Mouse (Mus musculus) heart, adult 2 months (tissue): Measurements from ENCODE around the gene Cbx7. TPM values are rescaled to one million over a fixed set of nuclear protein-coding genes. Genes with fewer than 3 reads are reported as not detected.
"Not testable (repeated sequence)": the region's sequence is repeated elsewhere in the genome, so short reads cannot be mapped to it uniquely, and the experiment has no call there.

Experiments used
- DNase-seq, 2 experiments: peaks; one replicate each; pipeline ENCODE4 v3.0.0; 2021
- H3K27ac ChIP-seq: fragments of 200-600 bp; 2 replicates; pipeline ENCODE4 v1.8.1; 2022
- H3K27me3 ChIP-seq: fragments of 200-500 bp; 2 replicates; pipeline ENCODE4 v1.6.1; 2012; ENCODE audit warnings: mild to moderate bottlenecking, low read length, inconsistent platforms, mixed read lengths; ENCODE audit not compliant: control insufficient read depth, insufficient read depth
- H3K36me3 ChIP-seq: fragments of 200-500 bp; 2 replicates; pipeline ENCODE4 v1.6.1; 2012; ENCODE audit warnings: low read length, inconsistent platforms; ENCODE audit not compliant: control insufficient read depth, insufficient read depth
- H3K4me1 ChIP-seq: fragments of 200-500 bp; 2 replicates; pipeline ENCODE4 v1.6.1; 2011; ENCODE audit warnings: low read length; ENCODE audit not compliant: control insufficient read depth, insufficient read depth
- H3K4me3 ChIP-seq: fragments of 200-600 bp; 2 replicates; pipeline ENCODE4 v1.8.1; 2022
- H3K79me2 ChIP-seq: fragments of 200-500 bp; replicated peaks from 2 replicates; pipeline ENCODE4 v1.6.1; 2012; ENCODE audit warnings: mild to moderate bottlenecking, inconsistent platforms, low read length, moderate library complexity, mixed read lengths; ENCODE audit not compliant: control insufficient read depth, insufficient read depth
- H3K9ac ChIP-seq: fragments of 200-500 bp; 2 replicates; pipeline ENCODE4 v1.6.1; 2012; ENCODE audit warnings: low read depth, mild to moderate bottlenecking, control low read depth, inconsistent platforms, low read length, mixed read lengths
- CTCF ChIP-seq: fragments of 200-600 bp; IDR thresholded peaks from 2 replicates; pipeline ENCODE4 v1.8.1; 2022; ENCODE audit warnings: antibody characterized with exemption, mild to moderate bottlenecking, moderate library complexity
- EP300 ChIP-seq: fragments of 200-500 bp; IDR thresholded peaks from 2 replicates; pipeline ENCODE4 v1.6.1; 2011; ENCODE audit warnings: low read depth, low read length, control low read depth; ENCODE audit not compliant: insufficient read depth
- POLR2A ChIP-seq: fragments of 200-500 bp; IDR thresholded peaks from 2 replicates; pipeline ENCODE4 v1.6.1; 2011; ENCODE audit warnings: mild to moderate bottlenecking, low read depth, low read length, control low read depth; ENCODE audit not compliant: insufficient read depth
- WGBS: fragments of 180-500 bp; shearing (Covaris S2); methylation state at CpG from one replicate; pipeline ENCODE4 v1.1.7; 2018; 5-methylcytosine and 5-hydroxymethylcytosine counted together
- intact Hi-C: fragments of 180-260 bp; cut with DNase I; formaldehyde crosslinking; loops from one replicate; pipeline ENCODE4 v1.15.1; 2025
- polyA plus RNA-seq: library from polyadenylated mRNA; depleted of rRNA; stranded (reverse); fragments of >200 nt; gene quantifications from 2 replicates; pipeline ENCODE4 v1.2.3, GENCODE M21; 2012
- total RNA-seq, 2 experiments: library from RNA; stranded (reverse); gene quantifications; 2 replicates each; pipeline ENCODE4 v1.2.3; 2021

Gene Cbx7
- total and polyA plus RNA-seq, 3 experiments: 18.9 to 21.7 (median 21.4) TPM

DNA sequence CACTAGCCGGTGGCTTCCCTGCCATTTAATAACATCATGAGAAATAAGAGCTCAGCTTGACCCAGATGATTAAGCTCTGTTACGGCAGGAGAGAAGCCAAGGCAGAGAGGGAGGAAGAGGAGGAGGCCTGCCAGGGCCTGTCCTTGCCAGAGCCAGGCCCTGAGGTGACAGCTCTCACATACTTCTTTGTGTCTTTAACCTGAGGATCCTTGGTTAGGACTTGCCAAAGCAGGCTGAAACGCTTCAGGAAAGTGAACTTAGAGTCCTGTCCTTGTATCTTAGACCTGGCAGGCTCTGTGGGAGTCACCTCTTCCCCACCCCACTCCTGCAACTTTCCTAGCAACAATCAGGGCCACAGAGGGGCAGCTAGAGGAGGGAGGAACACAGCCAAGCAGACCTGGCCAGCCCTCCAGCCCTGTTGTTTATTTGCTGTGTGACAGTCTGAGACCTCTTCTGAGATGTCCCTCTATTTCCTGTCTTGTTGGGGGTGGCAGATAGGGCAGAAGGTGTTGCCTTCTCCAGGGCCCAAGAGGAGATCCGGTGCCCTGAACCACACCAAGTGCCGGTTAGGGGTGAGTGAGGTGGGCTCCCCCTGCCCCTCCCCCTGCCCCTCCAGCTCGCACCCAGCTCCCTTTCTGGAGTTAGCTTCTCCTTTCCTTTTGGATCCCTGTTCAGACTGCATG, 71.0 kb downstream of the Cbx7 start:
- 67% methylated on average over 6 of the region's 6 CpGs for WGBS
- H3K9ac ChIP-seq: no peak overlapping the region
- no peaks in the 10 kb centered on the region for H3K79me2 ChIP-seq
- TF ChIP-seq EP300 (no peak), POLR2A (no peak), CTCF (no peak)
- H3K4me3 ChIP-seq: no peak overlapping the region
- H3K4me1 ChIP-seq: peaks cover 8% of the 10 kb centered on the region
- no peak for DNase-seq
- intact Hi-C loops: no loop called here
- no peak overlapping the region for H3K27ac ChIP-seq
- H3K27me3 ChIP-seq: no peaks in the 10 kb centered on the region
- peaks cover 5% of the 10 kb centered on the region for H3K36me3 ChIP-seq

DNA sequence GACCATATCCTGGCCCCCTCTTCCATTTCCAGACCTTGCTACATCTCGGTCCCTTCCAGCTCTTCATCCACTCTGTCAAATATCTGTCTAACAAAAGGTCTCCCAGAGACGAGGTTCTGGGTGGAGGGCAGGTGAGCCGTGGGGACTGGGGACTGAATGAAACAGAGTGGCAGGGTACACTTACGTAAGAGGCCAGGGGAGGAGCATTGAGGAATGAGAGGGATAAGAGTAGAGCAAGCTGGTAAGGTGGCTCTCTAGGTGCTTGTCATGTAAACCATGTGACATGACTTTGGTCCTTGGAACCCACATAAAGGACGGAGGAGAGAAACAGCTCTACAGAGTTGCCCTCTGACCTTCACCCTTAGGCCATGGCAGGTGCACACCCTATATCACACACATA, 71.9 kb downstream of the Cbx7 start:
- no peak for DNase-seq
- Histone ChIP-seq H3K79me2 (no peaks in the 10 kb centered on the region), H3K4me3 (no peak overlapping the region), H3K27me3 (no peaks in the 10 kb centered on the region), H3K4me1 (peaks cover 11% of the 10 kb centered on the region), H3K27ac (no peak overlapping the region), H3K36me3 (peaks cover 7% of the 10 kb centered on the region), H3K9ac (no peak overlapping the region)
- no peak for TF ChIP-seq CTCF
- TF ChIP-seq POLR2A: no peak
- TF ChIP-seq EP300: no peak
- intact Hi-C loops: no loop called here
- 87% methylated on average over 5 of the region's 5 CpGs for WGBS

DNA sequence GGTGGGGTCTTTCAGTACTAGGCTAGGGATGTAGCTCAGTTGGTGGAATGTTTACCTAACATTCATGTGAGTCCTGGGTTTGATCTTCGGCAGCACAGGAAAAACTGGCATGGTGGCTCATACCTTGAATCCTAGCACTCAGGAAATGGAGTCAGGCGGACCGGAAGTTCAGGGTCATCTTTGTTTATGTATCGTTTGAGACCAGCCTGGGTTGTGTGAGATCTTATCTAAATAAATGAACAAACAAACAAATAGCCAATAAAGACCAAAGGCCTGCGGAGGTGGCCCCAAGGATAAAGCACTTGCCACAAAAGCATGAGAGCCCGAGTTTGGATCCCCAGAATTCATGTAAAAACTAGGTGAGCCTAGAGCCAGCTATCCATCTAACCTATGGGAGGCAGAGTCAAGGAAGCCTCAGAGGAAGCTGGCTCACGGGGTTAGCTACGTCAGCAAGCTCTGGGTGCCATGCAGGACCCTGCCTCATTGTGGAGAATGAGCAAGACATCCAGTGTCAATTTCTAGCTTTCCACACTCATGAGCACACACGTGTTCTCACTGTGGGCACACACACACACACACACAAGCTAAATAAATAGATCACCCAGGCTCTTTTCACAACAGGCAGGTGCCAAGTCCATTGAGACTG, 74.7 kb downstream of the Cbx7 start:
- Histone ChIP-seq H3K27me3 (no peaks in the 10 kb centered on the region), H3K27ac (peak overlapping the region; percentile 58), H3K9ac (no peak overlapping the region), H3K4me3 (no peak overlapping the region), H3K79me2 (no peaks in the 10 kb centered on the region), H3K36me3 (peaks cover 7% of the 10 kb centered on the region), H3K4me1 (peaks cover 13% of the 10 kb centered on the region)
- intact Hi-C loops: no loop called here
- DNase-seq: no peak
- TF ChIP-seq EP300: no peak
- no peak for TF ChIP-seq POLR2A
- no peak for TF ChIP-seq CTCF
- 47% methylated on average over 9 of the region's 9 CpGs for WGBS

DNA sequence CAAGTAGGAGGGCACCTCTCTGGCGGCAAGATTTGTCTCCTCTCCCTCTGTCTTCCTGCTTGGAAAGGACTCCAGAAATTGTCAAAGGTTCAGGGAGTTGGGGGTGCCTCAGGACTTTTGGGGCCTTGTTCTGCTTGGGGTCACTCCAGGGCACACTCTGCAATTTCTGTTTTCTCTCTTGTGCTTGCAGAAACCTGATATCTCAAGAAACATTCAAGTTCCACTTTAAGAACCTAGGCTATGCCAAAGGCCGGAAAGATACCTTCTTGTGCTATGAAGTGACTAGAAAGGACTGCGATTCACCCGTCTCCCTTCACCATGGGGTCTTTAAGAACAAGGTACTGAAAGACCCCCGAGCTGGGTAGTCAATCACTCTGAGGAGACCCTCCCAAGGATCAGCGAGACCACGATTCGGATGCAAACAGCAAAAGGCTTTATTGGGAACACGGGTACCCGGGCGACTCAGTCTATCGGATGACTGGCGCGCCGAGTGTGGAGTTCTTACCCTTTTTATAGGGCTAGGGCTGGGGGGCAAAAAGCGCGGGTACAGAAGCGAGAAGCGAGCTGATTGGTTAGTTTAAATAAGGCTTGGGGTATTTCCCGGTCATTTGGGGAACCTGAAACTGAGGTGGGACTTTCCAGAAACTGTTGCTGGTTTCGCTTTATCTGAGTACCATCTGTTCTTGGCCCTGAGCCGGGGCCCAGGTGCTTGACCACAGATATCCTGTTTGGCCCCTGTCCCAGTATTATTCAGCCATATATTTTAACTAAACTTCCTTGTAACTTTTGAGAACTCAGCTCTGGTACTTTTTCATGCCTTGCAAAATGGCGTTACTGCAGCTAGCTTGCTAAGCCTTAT, 75.5 kb downstream of the Cbx7 start:
- H3K79me2 ChIP-seq, H3K27me3 ChIP-seq, intact Hi-C loops, H3K36me3 ChIP-seq, DNase-seq, H3K4me3 ChIP-seq: not testable (repeated sequence)
- WGBS: 66% methylated on average over 11 of the region's 23 CpGs
- Histone ChIP-seq H3K9ac (peak overlapping the region; percentile 12; the same call in 1 of the 2 replicates), H3K4me1 (peaks cover 15% of the 10 kb centered on the region), H3K27ac (peak overlapping the region; percentile 58)

DNA sequence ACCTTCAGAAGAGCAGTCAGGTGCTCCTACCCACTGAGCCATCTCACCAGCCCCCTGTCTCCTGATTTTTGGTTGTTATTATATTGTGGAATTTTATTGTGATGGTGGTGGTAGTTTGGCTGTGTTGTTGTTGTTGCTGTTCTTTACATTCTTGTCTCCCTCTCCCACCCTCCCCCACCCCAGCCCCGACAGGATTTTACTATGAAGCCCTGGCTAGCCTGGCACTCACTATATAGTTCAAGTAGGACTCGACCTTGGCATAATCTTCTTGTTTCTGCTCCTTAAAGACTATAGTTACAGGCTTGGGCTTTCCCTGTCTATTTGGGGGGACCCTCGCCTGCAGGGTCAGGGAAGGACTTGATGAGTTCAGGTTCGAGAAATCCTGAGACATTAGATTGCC, 76.6 kb downstream of the Cbx7 start:
- intact Hi-C loops: no loop called here
- H3K4me3 ChIP-seq: no peak overlapping the region
- H3K27me3 ChIP-seq: no peaks in the 10 kb centered on the region
- no peak overlapping the region for H3K9ac ChIP-seq
- peak overlapping the region; percentile 42 for H3K27ac ChIP-seq
- H3K36me3 ChIP-seq: peaks cover 7% of the 10 kb centered on the region
- TF ChIP-seq POLR2A (no peak), EP300 (no peak), CTCF (no peak)
- DNase-seq: no peak
- WGBS: 68% methylated on average over 4 of the region's 4 CpGs
- H3K79me2 ChIP-seq: no peaks in the 10 kb centered on the region
- peaks cover 15% of the 10 kb centered on the region for H3K4me1 ChIP-seq

DNA sequence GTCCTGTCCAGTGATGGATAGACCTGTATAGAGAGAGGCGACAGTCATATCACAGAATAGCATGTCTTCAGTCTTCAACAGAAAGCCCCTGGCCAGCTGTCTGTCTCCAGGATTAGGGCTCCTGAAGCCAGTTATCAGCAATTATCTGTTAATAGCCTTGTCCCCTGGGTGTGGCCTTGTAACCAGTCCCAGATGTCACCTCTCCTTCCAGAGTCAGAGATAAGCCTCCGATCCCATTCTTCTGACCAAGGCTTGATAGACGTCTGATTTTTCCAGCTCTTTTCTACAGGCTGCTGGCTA, 77.1 kb downstream of the Cbx7 start:
- 42% methylated on average over 3 of the region's 3 CpGs for WGBS
- H3K27ac ChIP-seq: peak overlapping the region; percentile 38
- peaks cover 15% of the 10 kb centered on the region for H3K4me1 ChIP-seq
- no peak for DNase-seq
- intact Hi-C loops: no loop called here
- no peaks in the 10 kb centered on the region for H3K79me2 ChIP-seq
- TF ChIP-seq POLR2A (no peak), EP300 (no peak), CTCF (no peak)
- H3K4me3 ChIP-seq: peak overlapping the region; percentile 14
- H3K27me3 ChIP-seq: no peaks in the 10 kb centered on the region
- peaks cover 7% of the 10 kb centered on the region for H3K36me3 ChIP-seq
- H3K9ac ChIP-seq: no peak overlapping the region
